Mouse (Mus musculus): Measurements from ENCODE around the gene Scel. TPM values are rescaled to one million over a fixed set of nuclear protein-coding genes. Genes with fewer than 3 reads are reported as not detected.

Gene Scel
- polyA plus RNA-seq, 1 experiment from 2014 or later: 1.7 TPM

DNA sequence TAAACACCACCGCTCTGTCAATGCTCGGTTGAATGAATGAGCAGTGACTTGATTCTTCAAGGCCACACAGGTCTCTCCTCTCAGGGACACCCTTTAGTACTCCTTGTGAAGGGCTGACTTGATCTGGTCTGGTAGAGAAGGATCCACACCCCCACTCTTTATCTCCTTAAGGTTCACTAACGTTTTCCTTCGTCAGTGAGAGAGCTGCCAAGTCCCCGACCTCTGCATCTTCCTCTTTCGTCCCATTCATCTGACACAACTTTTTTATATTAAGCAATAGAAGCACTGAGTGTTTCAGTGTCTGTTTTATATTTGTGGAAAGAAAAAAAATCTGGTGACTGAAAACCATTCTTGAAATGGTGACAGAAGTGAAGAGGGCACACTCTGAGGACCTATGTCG, 31.6 kb upstream of the Scel start:
- no peak for ATAC-seq (ENCODE audit: low FRiP score, low read depth)
- Histone ChIP-seq H3K4me3 (no peak overlapping the region), H3K36me3 (no peaks in the 10 kb centered on the region), H3K9me3 (no peaks in the 10 kb centered on the region), H3K4me1 (no peaks in the 10 kb centered on the region), H3K27ac (no peak overlapping the region), H3K4me2 (replicated peaks) (no peak overlapping the region), H3K27me3 (no peaks in the 10 kb centered on the region), H3K9ac (no peak overlapping the region)
- 82% methylated on average over 7 of the region's 7 CpGs for WGBS

DNA sequence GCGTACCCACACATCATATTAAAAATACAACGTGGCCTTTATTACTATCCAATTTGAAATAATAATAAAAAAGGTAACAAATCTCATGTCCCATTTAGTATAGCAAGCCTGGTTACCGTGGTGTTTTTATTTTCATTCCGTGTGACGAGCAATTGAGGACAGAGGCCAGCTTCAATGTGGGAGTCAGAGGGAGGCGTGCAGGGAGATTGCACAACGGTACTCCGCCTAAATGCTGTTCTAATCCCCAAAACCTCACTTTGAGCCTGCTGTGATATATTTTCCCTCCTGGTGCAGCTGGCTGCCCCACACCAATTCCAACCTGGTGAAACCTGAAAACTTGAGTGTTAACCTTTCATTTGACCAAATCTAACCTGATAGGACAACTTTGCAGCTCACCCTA, 27.5 kb upstream of the Scel start:
- WGBS: 86% methylated on average over 8 of the region's 8 CpGs
- no peak for ATAC-seq (ENCODE audit: low FRiP score, low read depth)

DNA sequence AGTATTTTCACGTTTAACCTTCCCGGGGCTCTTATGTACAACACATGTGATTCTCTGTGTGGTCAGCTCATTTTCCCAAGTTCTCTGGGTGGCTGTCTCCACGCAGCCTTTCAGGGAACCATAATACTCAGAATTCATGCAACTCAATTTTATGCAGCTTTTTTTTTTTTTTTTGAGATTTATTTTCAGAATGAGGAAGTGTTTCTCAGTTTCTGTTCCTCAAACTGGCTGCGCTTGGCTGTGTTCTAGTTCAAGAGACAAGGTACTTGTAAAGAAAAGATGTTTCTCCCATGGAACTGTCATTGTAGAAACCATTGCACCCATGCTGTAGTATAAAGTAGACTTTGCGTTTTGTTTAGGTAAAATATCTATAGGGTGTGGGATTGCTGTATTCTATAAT, 26.2 kb upstream of the Scel start:
- no peaks in the 10 kb centered on the region for H3K36me3 ChIP-seq
- no peaks in the 10 kb centered on the region for H3K4me1 ChIP-seq
- H3K27me3 ChIP-seq: no peaks in the 10 kb centered on the region
- no peak overlapping the region for H3K27ac ChIP-seq
- no peak for ATAC-seq (ENCODE audit: low FRiP score, low read depth)
- no peak overlapping the region for H3K4me2 ChIP-seq (replicated peaks)
- H3K9ac ChIP-seq: no peak overlapping the region
- peaks cover 6% of the 10 kb centered on the region; the same call in 1 of the 2 replicates for H3K9me3 ChIP-seq
- 91% methylated on average over 5 of the region's 5 CpGs for WGBS
- no peak overlapping the region for H3K4me3 ChIP-seq

More for the DNA sequence above, 27.5 kb upstream of the Scel start:
- H3K4me2 ChIP-seq (replicated peaks): no peak overlapping the region
- no peak overlapping the region for H3K4me3 ChIP-seq
- H3K36me3 ChIP-seq: no peaks in the 10 kb centered on the region
- no peaks in the 10 kb centered on the region for H3K9me3 ChIP-seq
- no peaks in the 10 kb centered on the region for H3K4me1 ChIP-seq
- H3K27ac ChIP-seq: no peak overlapping the region
- no peaks in the 10 kb centered on the region for H3K27me3 ChIP-seq
- no peak overlapping the region for H3K9ac ChIP-seq

DNA sequence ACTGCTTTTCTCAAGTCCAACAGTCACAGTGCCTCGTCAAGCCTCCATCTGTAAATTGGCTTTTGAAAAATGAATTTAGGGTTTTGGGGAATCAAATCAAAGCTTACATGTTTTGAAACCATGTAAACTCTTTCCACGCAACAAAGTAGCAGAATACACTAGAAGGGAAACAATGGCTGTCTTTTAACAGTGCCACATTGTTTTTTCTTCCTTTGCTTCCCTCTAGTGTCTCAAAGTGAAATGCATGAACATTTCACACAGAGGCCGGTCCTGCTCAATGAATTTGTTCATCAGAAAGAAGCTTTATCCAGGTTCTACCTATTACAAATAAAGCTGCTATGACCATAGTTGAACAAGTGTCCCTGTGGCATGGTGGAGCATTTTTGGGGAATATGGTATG, 24.5 kb upstream of the Scel start:
- 56% methylated on average over 3 of the region's 3 CpGs for WGBS

DNA sequence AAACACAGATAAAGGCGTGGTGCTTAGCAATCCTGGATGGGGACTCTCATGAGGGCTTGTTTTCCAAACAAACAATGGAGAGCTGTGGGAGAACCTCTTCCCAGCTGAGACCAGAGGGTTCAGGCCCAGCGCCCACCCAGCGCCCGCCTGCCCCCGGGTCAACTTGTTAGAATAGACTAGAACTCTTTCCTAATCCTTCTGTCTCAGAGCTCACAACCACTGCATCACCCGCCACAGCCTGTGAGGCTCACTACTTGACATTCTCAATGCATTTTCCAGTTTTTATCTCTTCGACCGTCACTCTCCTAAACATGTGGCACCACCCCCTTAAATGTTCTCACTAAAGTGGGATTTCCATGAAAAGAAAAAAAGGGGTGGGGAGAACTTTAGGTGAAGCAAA, 14.9 kb upstream of the Scel start:
- Histone ChIP-seq H3K36me3 (no peaks in the 10 kb centered on the region), H3K9me3 (peaks cover 2% of the 10 kb centered on the region; the same call in 1 of the 2 replicates), H3K4me3 (no peak overlapping the region), H3K27me3 (no peaks in the 10 kb centered on the region), H3K9ac (no peak overlapping the region), H3K4me1 (0 out of 2 replicates have a peak, but pooled peaks cover 5% of the 10 kb centered on the region), H3K4me2 (replicated peaks) (no peak overlapping the region), H3K27ac (no peak overlapping the region)
- 75% methylated on average over 8 of the region's 8 CpGs for WGBS
- ATAC-seq (ENCODE audit: low FRiP score, low read depth): no peak

More for the DNA sequence above, 24.5 kb upstream of the Scel start:
- peaks cover 14% of the 10 kb centered on the region for H3K9me3 ChIP-seq
- no peaks in the 10 kb centered on the region for H3K27me3 ChIP-seq
- H3K27ac ChIP-seq: no peak overlapping the region
- ATAC-seq (ENCODE audit: low FRiP score, low read depth): no peak
- H3K9ac ChIP-seq: no peak overlapping the region
- H3K4me1 ChIP-seq: no peaks in the 10 kb centered on the region
- no peaks in the 10 kb centered on the region for H3K36me3 ChIP-seq
- H3K4me2 ChIP-seq (replicated peaks): no peak overlapping the region
- H3K4me3 ChIP-seq: no peak overlapping the region

DNA sequence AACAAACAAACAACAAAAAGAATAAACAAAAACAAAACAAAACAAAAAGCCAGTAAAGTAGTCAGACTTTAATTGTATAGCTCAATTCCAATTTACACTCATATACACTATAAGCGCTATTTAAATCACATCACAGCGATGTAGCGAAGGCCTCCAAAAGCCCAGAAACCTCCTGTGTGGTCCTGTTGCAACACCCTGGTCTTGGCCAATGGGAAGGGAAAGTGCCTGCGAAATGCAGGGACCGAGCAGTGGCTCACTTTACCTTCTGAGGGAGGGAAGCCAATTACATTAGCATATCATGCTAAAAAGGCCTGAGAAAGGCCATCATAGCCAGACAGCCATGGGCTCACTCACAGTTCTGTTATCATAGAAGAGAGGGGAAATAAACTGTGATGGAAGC, 14.5 kb upstream of the Scel start:
- WGBS: 70% methylated on average over 5 of the region's 5 CpGs

DNA sequence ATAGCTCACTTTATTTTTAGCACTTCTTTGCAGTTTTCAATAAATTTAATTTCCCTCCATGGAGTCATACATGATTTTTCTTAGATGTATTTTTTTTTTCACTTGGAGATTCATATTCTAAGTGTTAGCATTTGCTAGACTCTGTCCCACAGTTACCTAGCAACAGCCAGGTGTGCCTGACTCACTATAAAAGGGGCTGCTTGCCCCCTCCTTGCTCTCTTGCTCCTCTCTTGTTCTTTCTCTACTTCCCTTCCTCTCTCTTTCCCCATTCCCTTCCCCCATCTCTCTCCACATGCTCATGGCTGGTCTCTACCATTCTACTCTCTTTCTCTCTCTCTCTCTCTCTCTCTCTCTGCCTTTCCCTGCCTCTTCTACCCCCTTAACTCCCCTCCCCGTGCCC, 14.1 kb upstream of the Scel start:
- H3K9ac ChIP-seq: no peak overlapping the region
- H3K27me3 ChIP-seq: no peaks in the 10 kb centered on the region
- no peak for ATAC-seq (ENCODE audit: low FRiP score, low read depth)
- 37% methylated on average over 1 of the region's 1 CpGs for WGBS
- H3K36me3 ChIP-seq: no peaks in the 10 kb centered on the region
- 0 out of 2 replicates have a peak, but pooled peaks cover 5% of the 10 kb centered on the region for H3K4me1 ChIP-seq
- no peaks in the 10 kb centered on the region for H3K9me3 ChIP-seq
- H3K4me3 ChIP-seq: no peak overlapping the region
- H3K27ac ChIP-seq: no peak overlapping the region
- H3K4me2 ChIP-seq (replicated peaks): no peak overlapping the region

More for the DNA sequence above, 14.5 kb upstream of the Scel start:
- Histone ChIP-seq H3K4me1 (0 out of 2 replicates have a peak, but pooled peaks cover 5% of the 10 kb centered on the region), H3K27ac (no peak overlapping the region), H3K9ac (no peak overlapping the region), H3K36me3 (no peaks in the 10 kb centered on the region), H3K9me3 (no peaks in the 10 kb centered on the region), H3K4me2 (replicated peaks) (no peak overlapping the region), H3K27me3 (no peaks in the 10 kb centered on the region), H3K4me3 (no peak overlapping the region)
- no peak for ATAC-seq (ENCODE audit: low FRiP score, low read depth)

DNA sequence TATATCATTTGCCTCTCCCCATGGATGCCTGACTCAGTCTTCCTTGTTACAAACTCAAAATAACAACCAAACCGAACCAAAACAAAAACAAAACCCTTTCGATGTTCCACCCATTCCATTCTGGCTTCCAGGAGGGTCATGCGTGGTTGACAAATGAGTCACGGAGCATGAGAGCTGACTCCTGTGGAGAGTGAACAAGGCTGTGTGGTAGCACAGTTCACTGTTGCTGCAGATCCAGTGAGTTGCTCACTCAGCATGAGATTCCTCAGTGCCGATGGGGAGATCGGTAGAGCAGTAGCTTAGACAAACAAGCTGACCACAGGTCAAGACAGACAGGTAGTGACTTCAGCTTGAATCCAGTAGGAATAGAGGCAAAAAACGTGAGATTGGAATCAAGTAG, 12.8 kb upstream of the Scel start:
- Histone ChIP-seq H3K36me3 (no peaks in the 10 kb centered on the region), H3K27ac (no peak overlapping the region), H3K4me2 (replicated peaks) (no peak overlapping the region), H3K4me3 (no peak overlapping the region), H3K9me3 (no peaks in the 10 kb centered on the region), H3K9ac (no peak overlapping the region), H3K4me1 (0 out of 2 replicates have a peak, but pooled peaks cover 5% of the 10 kb centered on the region), H3K27me3 (no peaks in the 10 kb centered on the region)
- no peak for ATAC-seq (ENCODE audit: low FRiP score, low read depth)
- 68% methylated on average over 7 of the region's 7 CpGs for WGBS

DNA sequence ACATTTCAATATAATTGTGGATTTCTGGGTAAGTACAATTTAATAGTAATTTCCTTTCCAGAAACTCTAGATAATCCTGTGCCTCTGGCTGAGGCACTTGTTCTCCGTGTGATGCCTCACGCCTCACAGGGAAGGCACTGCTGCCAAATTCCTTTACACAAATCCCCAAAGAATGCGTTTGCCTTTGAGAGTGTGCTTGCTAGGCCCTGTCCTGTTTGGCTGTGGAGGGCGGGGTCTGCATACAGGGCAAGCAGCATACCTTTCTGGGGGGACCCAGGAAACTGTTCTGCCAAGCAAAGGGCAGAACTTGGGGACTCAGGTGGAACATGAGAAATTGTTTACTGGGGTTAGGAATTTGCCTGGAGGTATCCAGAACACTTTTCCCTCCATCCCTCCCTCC, 12.2 kb upstream of the Scel start:
- no peak; the same call in 1 of the 2 replicates for ATAC-seq (ENCODE audit: low FRiP score, low read depth)
- Histone ChIP-seq H3K4me2 (replicated peaks) (no peak overlapping the region), H3K9me3 (no peaks in the 10 kb centered on the region), H3K36me3 (no peaks in the 10 kb centered on the region), H3K27ac (no peak overlapping the region), H3K9ac (no peak overlapping the region), H3K4me1 (0 out of 2 replicates have a peak, but pooled peaks cover 5% of the 10 kb centered on the region), H3K4me3 (no peak overlapping the region), H3K27me3 (no peaks in the 10 kb centered on the region)
- 16% methylated on average over 4 of the region's 4 CpGs for WGBS

DNA sequence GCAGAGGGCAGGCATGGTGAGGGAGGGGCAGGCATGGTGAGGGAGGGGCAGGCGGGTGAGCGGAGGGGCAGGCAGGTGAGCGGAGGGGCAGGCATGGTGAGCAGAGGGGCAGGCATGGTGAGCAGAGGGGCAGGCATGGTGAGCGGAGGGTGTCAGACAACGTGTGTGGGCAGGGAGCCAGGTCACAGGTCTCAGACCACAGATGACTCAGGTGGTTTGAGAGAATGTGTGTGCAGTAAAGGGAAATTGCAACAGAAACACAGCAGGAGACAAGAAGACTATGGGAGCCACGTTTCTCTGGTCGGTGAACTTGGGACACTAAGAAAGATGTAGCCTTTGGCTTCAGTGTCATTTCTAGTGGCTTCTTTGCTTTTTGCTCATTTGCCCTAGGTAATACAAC, 8.6 kb upstream of the Scel start:
- Histone ChIP-seq H3K4me2 (replicated peaks) (no peak overlapping the region), H3K4me1 (0 out of 2 replicates have a peak, but pooled peaks cover 5% of the 10 kb centered on the region), H3K27ac (no peak overlapping the region), H3K9me3 (no peaks in the 10 kb centered on the region), H3K4me3 (no peak overlapping the region), H3K36me3 (no peaks in the 10 kb centered on the region), H3K27me3 (no peaks in the 10 kb centered on the region), H3K9ac (no peak overlapping the region)
- ATAC-seq (ENCODE audit: low FRiP score, low read depth): no peak
- 75% methylated on average over 7 of the region's 7 CpGs for WGBS

DNA sequence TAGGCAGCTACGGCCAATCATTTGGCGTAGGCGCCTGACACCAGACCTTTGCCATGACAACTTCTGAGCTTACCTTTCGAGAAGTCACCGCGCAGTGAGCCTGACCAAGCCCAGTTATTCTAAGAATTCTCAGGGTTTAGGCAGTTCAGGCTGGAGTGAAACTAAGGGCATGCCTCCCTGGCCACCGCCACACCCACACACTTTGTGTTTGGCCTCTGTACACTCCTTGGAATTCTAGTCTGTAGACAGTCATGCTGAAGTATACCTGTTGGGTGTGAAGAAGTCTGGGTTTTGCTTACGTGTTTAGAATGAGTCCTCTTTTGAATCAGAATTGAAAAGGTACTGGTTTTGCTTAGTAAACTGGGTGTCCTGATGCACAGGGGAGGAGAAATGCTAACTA, 3.6 kb upstream of the Scel start:
- no peaks in the 10 kb centered on the region for H3K9me3 ChIP-seq
- no peak for ATAC-seq (ENCODE audit: low FRiP score, low read depth)
- H3K36me3 ChIP-seq: no peaks in the 10 kb centered on the region
- no peak overlapping the region for H3K4me3 ChIP-seq
- WGBS: 94% methylated on average over 8 of the region's 8 CpGs
- H3K4me1 ChIP-seq: peaks cover 7% of the 10 kb centered on the region; the same call in 1 of the 2 replicates
- H3K27ac ChIP-seq: no peak overlapping the region
- H3K27me3 ChIP-seq: no peaks in the 10 kb centered on the region
- no peak overlapping the region for H3K9ac ChIP-seq
- no peak overlapping the region for H3K4me2 ChIP-seq (replicated peaks)

DNA sequence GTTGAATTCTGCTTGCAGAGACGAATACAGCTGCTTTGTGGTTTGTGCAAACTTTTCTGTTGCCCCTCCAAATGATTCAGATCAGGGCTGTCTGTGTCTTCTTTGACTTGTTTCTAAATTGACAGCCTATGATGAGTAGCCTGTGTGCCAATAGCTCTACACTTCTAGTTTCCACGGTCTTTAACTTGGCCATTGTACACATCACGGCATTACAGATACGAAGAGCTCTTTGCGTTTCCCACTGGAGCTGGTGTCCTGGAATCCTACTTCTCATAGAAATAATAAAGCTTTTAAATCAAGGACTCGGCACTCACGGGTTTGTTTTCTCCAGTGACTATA, 300 bp downstream of the Scel start:
- 51% methylated on average over 7 of the region's 7 CpGs for WGBS
- ATAC-seq (ENCODE audit: low FRiP score, low read depth): no peak
- Histone ChIP-seq H3K27me3 (no peaks in the 10 kb centered on the region), H3K9me3 (no peaks in the 10 kb centered on the region), H3K27ac (no peak overlapping the region), H3K4me1 (peaks cover 7% of the 10 kb centered on the region; the same call in 1 of the 2 replicates), H3K4me3 (no peak overlapping the region), H3K9ac (no peak overlapping the region), H3K36me3 (no peaks in the 10 kb centered on the region), H3K4me2 (replicated peaks) (peak overlapping the region; percentile 37)

DNA sequence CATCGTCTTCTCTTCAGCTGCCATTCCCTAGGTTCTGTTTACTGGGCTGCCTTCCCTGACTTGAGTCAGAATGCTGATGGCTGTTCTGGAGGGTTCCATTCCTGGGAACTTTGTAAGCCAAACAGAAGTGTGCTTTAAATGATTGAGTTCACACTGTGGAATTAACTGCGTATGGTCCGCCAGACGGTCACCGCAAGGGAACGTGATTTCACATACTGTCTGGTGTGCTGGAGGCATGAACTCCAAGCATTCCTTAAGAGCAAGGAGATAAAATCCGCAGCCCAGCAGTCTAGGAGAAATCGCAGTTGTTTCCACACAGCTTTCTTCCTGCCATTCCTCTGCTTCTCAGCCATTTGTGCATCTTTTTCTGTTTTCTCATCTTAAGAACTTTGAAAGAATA, 2.3 kb downstream of the Scel start:
- Histone ChIP-seq H3K27ac (no peak overlapping the region), H3K4me1 (peaks cover 7% of the 10 kb centered on the region; the same call in 1 of the 2 replicates), H3K9ac (no peak overlapping the region), H3K9me3 (no peaks in the 10 kb centered on the region), H3K4me3 (no peak overlapping the region), H3K4me2 (replicated peaks) (no peak overlapping the region), H3K36me3 (no peaks in the 10 kb centered on the region), H3K27me3 (no peaks in the 10 kb centered on the region)
- WGBS: 71% methylated on average over 8 of the region's 8 CpGs
- ATAC-seq (ENCODE audit: low FRiP score, low read depth): no peak

All from limb, embryonic 13.5 days (tissue).